Mouse (Mus musculus): ENCODE measurements around the gene Mamdc4. TPM values are rescaled to one million over a fixed set of nuclear protein-coding genes. Genes with fewer than 3 reads are reported as not detected.

Gene Mamdc4
- total and polyA plus RNA-seq, 2 experiments, result 2.0 to 7.8 TPM

- WGBS, result 6% methylated on average over 19 of the region's 19 CpGs
- Histone ChIP-seq H3K9ac (ENCODE audit: low read depth, low read length) (no peak within 1 kb of the TSS), H3K4me1 (ENCODE audit: control insufficient read depth, insufficient read depth, low read length) (peaks cover 5% of the 10 kb centered on the region), H3K27ac (replicated peaks; ENCODE audit: insufficient read depth, low read depth, low read length) (no peak within 1 kb of the TSS), H3K79me2 (ENCODE audit: control insufficient read depth, insufficient read depth, low read length) (no peaks in the 10 kb centered on the region), H3K27me3 (ENCODE audit: control insufficient read depth, insufficient read depth, low read length) (peaks cover 30% of the 10 kb centered on the region), H3K4me3 (ENCODE audit: insufficient read depth, low read depth, low read length) (peak within 1 kb of the TSS; percentile 23; the same call in 1 of the 2 replicates), H3K36me3 (ENCODE audit: control insufficient read depth, insufficient read depth, low read length) (peaks cover 4% of the 10 kb centered on the region; the same call in 1 of the 2 replicates)
- TF ChIP-seq POLR2A (IDR thresholded peaks at IDR 0.05; ENCODE audit: extremely low read depth, insufficient read depth, low read length), result no peak
- peak; percentile 85 for TF ChIP-seq CTCF (IDR thresholded peaks at IDR 0.05; ENCODE audit: low read depth, low read length)
- DNase-seq (ENCODE audit: extremely low read depth, low read depth, low spot score), result no peak
Measured at GRCm38 (mm10) chr2:25581294-25581864, 6.7 kb upstream of the Mamdc4 start, which contains the start of gene Ajm1. Gene Ajm1, minus strand, starts transcription at chr2:25581757.

- H3K27ac ChIP-seq (replicated peaks; ENCODE audit: insufficient read depth, low read depth, low read length), result no peak overlapping the region
- H3K79me2 ChIP-seq (ENCODE audit: control insufficient read depth, insufficient read depth, low read length), result no peaks in the 10 kb centered on the region
- H3K27me3 ChIP-seq (ENCODE audit: control insufficient read depth, insufficient read depth, low read length), result peaks cover 30% of the 10 kb centered on the region
- H3K4me1 ChIP-seq (ENCODE audit: control insufficient read depth, insufficient read depth, low read length), result peaks cover 7% of the 10 kb centered on the region
- H3K36me3 ChIP-seq (ENCODE audit: control insufficient read depth, insufficient read depth, low read length), result peaks cover 4% of the 10 kb centered on the region; the same call in 1 of the 2 replicates
- no peak overlapping the region for H3K9ac ChIP-seq (ENCODE audit: low read depth, low read length)
- TF ChIP-seq CTCF (IDR thresholded peaks at IDR 0.05; ENCODE audit: low read depth, low read length) (no peak), POLR2A (IDR thresholded peaks at IDR 0.05; ENCODE audit: extremely low read depth, insufficient read depth, low read length) (no peak)
- WGBS, result 18% methylated on average over 6 of the region's 6 CpGs
- no peak overlapping the region for H3K4me3 ChIP-seq (ENCODE audit: insufficient read depth, low read depth, low read length)
- no peak for DNase-seq (ENCODE audit: extremely low read depth, low read depth, low spot score)
Measured at GRCm38 (mm10) chr2:25580621-25581101, 6.0 kb upstream of the Mamdc4 start.

GRCm38 (mm10) chr2:25579737-25580460 lies 5.3 kb upstream of the Mamdc4 start:
- DNase-seq (ENCODE audit: extremely low read depth, low read depth, low spot score), result no peak
- peaks cover 3% of the 10 kb centered on the region; the same call in 1 of the 2 replicates for H3K36me3 ChIP-seq (ENCODE audit: control insufficient read depth, insufficient read depth, low read length)
- H3K4me1 ChIP-seq (ENCODE audit: control insufficient read depth, insufficient read depth, low read length), result peaks cover 11% of the 10 kb centered on the region
- H3K27ac ChIP-seq (replicated peaks; ENCODE audit: insufficient read depth, low read depth, low read length), result no peak overlapping the region
- H3K79me2 ChIP-seq (ENCODE audit: control insufficient read depth, insufficient read depth, low read length), result no peaks in the 10 kb centered on the region
- TF ChIP-seq POLR2A (IDR thresholded peaks at IDR 0.05; ENCODE audit: extremely low read depth, insufficient read depth, low read length) (no peak), CTCF (IDR thresholded peaks at IDR 0.05; ENCODE audit: low read depth, low read length) (peak; percentile 63)
- no peak overlapping the region for H3K9ac ChIP-seq (ENCODE audit: low read depth, low read length)
- no peak overlapping the region for H3K4me3 ChIP-seq (ENCODE audit: insufficient read depth, low read depth, low read length)
- WGBS, result 2% methylated on average over 27 of the region's 27 CpGs
- H3K27me3 ChIP-seq (ENCODE audit: control insufficient read depth, insufficient read depth, low read length), result peaks cover 30% of the 10 kb centered on the region

- Histone ChIP-seq H3K27ac (replicated peaks; ENCODE audit: insufficient read depth, low read depth, low read length) (no peak overlapping the region), H3K36me3 (ENCODE audit: control insufficient read depth, insufficient read depth, low read length) (no peaks in the 10 kb centered on the region), H3K79me2 (ENCODE audit: control insufficient read depth, insufficient read depth, low read length) (no peaks in the 10 kb centered on the region), H3K9ac (ENCODE audit: low read depth, low read length) (no peak overlapping the region), H3K27me3 (ENCODE audit: control insufficient read depth, insufficient read depth, low read length) (peaks cover 30% of the 10 kb centered on the region), H3K4me1 (ENCODE audit: control insufficient read depth, insufficient read depth, low read length) (peaks cover 11% of the 10 kb centered on the region), H3K4me3 (ENCODE audit: insufficient read depth, low read depth, low read length) (no peak overlapping the region)
- no peak for DNase-seq (ENCODE audit: extremely low read depth, low read depth, low spot score)
- no peak for TF ChIP-seq POLR2A (IDR thresholded peaks at IDR 0.05; ENCODE audit: extremely low read depth, insufficient read depth, low read length)
- TF ChIP-seq CTCF (IDR thresholded peaks at IDR 0.05; ENCODE audit: low read depth, low read length), result no peak
- WGBS, result 8% methylated on average over 77 of the region's 77 CpGs
Measured at GRCm38 (mm10) chr2:25578796-25579736, 4.4 kb upstream of the Mamdc4 start.

- Histone ChIP-seq H3K27me3 (ENCODE audit: control insufficient read depth, insufficient read depth, low read length) (peaks cover 30% of the 10 kb centered on the region), H3K9ac (ENCODE audit: low read depth, low read length) (no peak overlapping the region), H3K4me3 (ENCODE audit: insufficient read depth, low read depth, low read length) (no peak overlapping the region), H3K36me3 (ENCODE audit: control insufficient read depth, insufficient read depth, low read length) (no peaks in the 10 kb centered on the region), H3K4me1 (ENCODE audit: control insufficient read depth, insufficient read depth, low read length) (peaks cover 11% of the 10 kb centered on the region), H3K27ac (replicated peaks; ENCODE audit: insufficient read depth, low read depth, low read length) (no peak overlapping the region), H3K79me2 (ENCODE audit: control insufficient read depth, insufficient read depth, low read length) (no peaks in the 10 kb centered on the region)
- WGBS, result 7% methylated on average over 75 of the region's 75 CpGs
- TF ChIP-seq CTCF (IDR thresholded peaks at IDR 0.05; ENCODE audit: low read depth, low read length) (no peak; the same call in 1 of the 2 replicates), POLR2A (IDR thresholded peaks at IDR 0.05; ENCODE audit: extremely low read depth, insufficient read depth, low read length) (no peak)
- DNase-seq (ENCODE audit: extremely low read depth, low read depth, low spot score), result no peak
Measured at GRCm38 (mm10) chr2:25577951-25578795, 3.5 kb upstream of the Mamdc4 start.

Measured in liver, adult 2 months (tissue).